Mouse (Mus musculus): ENCODE data around the gene Cfap126. TPM values are rescaled to one million over a fixed set of nuclear protein-coding genes. Genes with fewer than 3 reads are reported as not detected.
"Not testable (repeated sequence)": the region's sequence is repeated elsewhere in the genome, so short reads cannot be mapped to it uniquely, and the experiment has no call there.

Cfap126 gene
- total RNA-seq (2022): 1 to 10 TPM in 2 of 4 experiments, under 1 TPM in 2; 0.43 to 3.1 (median 1.3) TPM

DNA sequence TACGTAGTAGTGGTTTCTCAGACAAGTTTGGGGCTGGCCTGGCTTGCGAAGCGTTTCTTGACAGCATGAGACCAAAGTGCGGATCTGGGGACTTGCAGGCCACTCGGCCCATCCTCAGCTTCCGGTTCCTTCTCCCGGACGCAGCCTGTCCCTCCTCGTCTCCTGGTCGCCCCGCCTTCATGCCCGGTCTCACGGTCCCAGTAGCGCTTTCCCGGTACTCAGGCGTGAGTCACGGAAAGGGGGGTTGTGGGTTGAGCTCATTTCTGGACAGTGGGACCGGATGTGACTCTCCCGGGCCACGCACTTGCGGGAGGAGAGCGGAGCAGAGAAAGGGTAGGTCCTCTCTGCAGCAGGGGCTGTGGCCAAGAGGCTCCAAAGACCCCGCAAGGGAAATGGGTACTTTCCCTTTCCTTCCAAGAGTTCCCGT, at the start of gene Cfap126:
Gene Cfap126, plus strand, starts transcription at position 46 of the 427 bp plus-strand sequence.
- peak; percentile 46 to 53 for DNase-seq (ENCODE audit: low spot score in 2 of 2)

DNA sequence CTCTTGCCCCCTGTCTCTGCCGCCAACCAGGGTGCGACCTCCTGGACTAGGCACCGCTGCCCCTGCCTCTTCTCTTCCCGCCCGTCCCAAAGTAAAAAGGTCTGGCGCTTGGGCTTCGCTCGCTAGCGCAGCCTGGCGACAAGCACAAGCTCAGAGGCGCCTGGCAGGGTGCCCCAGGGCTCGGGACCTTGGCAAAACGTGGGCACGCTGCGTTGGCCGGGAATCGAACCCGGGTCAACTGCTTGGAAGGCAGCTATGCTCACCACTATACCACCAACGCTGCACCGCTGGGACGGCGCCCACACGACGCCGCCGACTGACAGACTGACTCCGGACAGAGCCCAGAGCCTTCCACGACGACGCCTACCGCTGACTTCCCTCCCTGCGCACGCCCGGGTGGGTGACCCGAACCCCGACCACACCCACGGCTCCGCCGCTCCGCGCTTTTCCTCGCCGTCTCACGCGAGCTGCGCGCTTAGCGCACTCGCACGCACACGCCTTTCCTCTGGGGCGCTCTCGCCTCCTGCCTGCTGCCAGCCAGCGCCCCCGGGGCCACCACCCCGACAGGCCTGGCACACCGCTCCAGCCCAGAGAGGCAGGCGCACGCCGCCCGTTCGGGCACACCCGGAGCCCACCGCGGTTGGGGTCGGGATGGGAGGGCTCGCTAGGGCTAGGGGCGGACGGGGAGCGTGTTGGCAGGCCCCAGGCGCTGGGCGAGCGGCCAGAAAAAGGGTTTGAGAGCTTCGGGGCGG, 49.1 kb upstream of the Cfap126 start, which contains the start of gene Fcgr3:
Gene Fcgr3, minus strand, starts transcription at position 445 of the 752 bp plus-strand sequence.
- peak; percentile 74 to 85 for DNase-seq (ENCODE audit: low spot score in 2 of 2)

GRCm38 (mm10) chr1:171065243-171065587, 48.5 kb upstream of the Cfap126 start:
- DNase-seq (ENCODE audit: low spot score in 2 of 2): peak in 1 of 2 experiments; percentile 48

DNA sequence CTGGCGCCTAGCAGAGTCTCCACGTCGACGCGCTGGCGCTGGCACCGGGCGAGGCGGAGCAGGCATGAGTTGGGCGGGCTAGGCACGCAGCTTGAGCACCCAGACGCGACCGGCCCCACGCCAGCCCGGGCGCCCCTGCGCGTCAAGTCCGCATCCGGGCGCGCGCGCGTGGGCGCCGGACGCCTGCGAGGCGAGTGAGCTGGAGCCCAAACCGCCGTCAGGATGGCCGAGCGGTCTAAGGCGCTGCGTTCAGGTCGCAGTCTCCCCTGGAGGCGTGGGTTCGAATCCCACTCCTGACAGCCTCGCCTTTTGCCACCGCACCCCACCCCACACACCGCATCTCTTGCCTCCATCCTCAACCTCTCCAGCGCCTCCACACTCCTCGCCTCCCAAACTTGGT, 48.0 kb upstream of the Cfap126 start:
- DNase-seq (ENCODE audit: low spot score in 2 of 2): peak in 1 of 2 experiments; percentile 46

GRCm38 (mm10) chr1:171066583-171066982, 47.1 kb upstream of the Cfap126 start:
- DNase-seq (ENCODE audit: low spot score in 2 of 2): not testable (repeated sequence)

- DNase-seq (ENCODE audit: low spot score in 2 of 2): not testable (repeated sequence)
These were observed 45.8 kb upstream of the Cfap126 start for GRCm38 (mm10) chr1:171067928-171068327.

DNA sequence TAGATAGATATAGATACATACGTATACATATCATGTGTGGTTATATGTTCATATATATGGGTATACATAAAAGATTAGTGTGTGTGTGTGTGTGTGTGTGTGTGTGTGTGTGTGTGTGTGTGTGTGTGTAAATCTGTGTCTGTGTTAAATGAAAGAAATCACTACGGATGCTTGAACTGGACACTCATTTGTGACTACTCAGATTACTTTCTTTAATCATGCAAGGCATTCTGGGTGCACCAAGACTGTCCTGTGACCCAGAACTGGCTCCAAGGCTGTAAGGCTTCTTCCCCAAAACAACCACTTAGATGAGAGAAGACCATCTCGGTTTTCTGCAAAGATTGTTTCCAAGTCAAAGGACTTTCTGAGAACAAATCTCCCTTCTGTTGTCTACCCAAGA, 44.2 kb upstream of the Cfap126 start:
- DNase-seq (ENCODE audit: low spot score in 2 of 2): not testable (repeated sequence)

GRCm38 (mm10) chr1:171070879-171071278, 42.8 kb upstream of the Cfap126 start:
- DNase-seq (ENCODE audit: low spot score in 2 of 2): not testable (repeated sequence)

GRCm38 (mm10) chr1:171071726-171072125, 42.0 kb upstream of the Cfap126 start:
- not testable (repeated sequence) for DNase-seq (ENCODE audit: low spot score in 2 of 2)

DNA sequence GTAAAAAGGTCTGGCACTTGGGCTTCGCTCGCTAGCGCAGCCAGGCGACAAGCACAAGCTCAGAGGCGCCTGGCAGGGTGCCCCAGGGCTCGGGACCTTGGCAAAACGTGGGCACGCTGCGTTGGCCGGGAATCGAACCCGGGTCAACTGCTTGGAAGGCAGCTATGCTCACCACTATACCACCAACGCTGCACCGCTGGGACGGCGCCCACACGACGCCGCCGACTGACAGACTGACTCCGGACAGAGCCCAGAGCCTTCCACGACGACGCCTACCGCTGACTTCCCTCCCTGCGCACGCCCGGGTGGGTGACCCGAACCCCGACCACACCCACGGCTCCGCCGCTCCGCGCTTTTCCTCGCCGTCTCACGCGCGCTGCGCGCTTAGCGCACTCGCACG, 41.5 kb upstream of the Cfap126 start:
- not testable (repeated sequence) for DNase-seq (ENCODE audit: low spot score in 2 of 2)

DNA sequence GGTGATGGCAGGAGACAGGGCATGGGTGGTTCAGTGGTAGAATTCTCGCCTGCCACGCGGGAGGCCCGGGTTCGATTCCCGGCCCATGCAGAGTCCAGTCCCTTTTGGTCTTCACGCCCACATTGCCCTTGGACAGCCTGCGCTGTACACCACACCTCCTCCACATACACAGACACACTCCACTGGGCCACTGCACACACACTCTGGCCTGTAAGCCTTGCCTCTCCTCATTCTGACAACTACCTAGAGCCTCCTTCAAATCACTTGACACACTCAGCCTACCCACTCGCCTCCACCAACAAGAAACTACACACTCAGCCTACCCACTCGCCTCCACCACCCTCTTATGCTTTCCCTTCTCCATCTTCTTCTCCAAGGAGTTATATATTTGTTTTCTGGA, 39.4 kb upstream of the Cfap126 start:
- peak in 1 of 2 experiments; percentile 24 for DNase-seq (ENCODE audit: low spot score in 2 of 2)

DNA sequence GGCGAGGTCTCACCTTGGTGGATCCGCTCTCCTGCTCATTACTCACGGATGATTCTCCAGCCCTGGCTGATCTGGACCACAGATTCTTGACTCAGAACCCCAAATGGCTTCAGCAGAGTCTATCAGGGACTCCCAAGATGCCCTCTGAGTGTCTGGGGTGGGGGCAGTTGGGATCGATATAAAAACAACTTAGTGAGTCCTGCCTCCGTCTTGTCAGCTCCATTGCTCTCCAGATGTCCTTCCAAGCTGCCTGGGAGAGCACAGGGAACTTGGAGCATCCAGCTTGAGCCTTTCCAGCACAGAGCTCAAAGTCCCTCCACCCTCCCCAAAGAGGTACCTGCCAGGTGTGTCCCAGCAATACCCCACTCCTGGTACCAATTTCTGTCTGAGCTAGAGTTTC, 37.5 kb upstream of the Cfap126 start:
- not testable (repeated sequence) for DNase-seq (ENCODE audit: low spot score in 2 of 2)

DNA sequence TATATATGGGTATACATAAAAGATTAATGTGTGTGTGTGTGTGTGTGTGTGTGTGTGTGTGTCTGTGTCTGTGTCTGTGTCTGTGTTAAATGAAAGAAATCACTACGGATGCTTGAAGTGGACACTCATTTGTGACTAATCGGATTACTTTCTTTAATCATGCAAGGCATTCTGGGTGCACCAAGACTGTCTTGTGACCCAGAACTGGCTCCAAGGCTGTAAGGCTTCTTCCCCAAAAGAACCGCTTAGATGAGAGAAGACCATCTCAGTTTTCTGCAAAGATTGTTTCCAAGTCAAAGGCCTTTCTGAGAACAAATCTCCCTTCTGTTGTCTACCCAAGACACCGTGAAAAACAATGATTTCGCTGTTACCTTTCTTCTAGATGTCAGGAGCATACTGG, 36.5 kb upstream of the Cfap126 start:
- not testable (repeated sequence) for DNase-seq (ENCODE audit: low spot score in 2 of 2)

DNA sequence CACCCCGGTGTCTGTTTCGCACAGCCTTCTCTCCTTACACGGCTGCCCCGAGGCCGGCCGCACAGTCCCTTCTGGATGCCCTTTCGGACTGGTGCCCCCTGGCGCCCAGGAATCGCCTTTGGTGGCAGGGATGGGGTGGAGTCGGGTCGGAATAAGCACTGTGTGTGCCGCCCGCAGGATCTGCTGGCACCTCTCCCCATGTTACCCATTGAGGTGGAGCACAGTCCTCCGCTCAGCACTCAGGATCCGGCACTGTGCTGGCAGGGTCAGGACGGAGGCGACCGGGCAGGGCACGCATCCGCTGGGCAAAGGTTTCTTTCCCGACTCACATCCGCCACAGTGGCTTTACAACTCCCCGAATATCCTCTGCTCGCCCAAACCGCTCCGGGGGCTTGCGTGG, 35.8 kb upstream of the Cfap126 start:
- not testable (repeated sequence) for DNase-seq (ENCODE audit: low spot score in 2 of 2)

GRCm38 (mm10) chr1:171078419-171078818, 35.3 kb upstream of the Cfap126 start:
- not testable (repeated sequence) for DNase-seq (ENCODE audit: low spot score in 2 of 2)

GRCm38 (mm10) chr1:171079345-171079744, 34.4 kb upstream of the Cfap126 start:
- DNase-seq (ENCODE audit: low spot score in 2 of 2): not testable (repeated sequence)

GRCm38 (mm10) chr1:171079825-171080224, 33.9 kb upstream of the Cfap126 start:
- not testable (repeated sequence) for DNase-seq (ENCODE audit: low spot score in 2 of 2)

- not testable (repeated sequence) for DNase-seq (ENCODE audit: low spot score in 2 of 2)
These were observed 32.0 kb upstream of the Cfap126 start for GRCm38 (mm10) chr1:171081512-171082231.

DNA sequence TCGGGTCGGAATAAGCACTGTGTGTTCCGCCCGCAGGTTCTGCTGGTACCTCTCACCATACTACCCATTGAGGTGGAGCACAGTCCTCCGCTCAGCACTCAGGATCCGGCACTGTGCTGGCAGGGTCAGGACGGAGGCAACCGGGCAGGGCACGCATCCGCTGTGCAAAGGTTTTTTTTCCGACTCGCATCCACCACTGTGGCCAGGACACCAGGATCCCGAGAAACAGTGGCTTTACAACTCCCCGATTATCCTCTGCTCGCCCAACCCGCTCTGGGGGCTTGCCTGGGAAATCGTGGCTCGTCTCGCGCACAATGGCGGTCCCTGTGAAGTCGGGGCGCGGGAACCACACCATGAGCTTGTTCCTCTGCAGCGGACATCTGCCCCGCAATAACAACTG, 28.0 kb upstream of the Cfap126 start:
- DNase-seq (ENCODE audit: low spot score in 2 of 2): no peak

- DNase-seq (ENCODE audit: low spot score in 2 of 2): not testable (repeated sequence)
These were observed 25.4 kb upstream of the Cfap126 start for GRCm38 (mm10) chr1:171088237-171088869.

GRCm38 (mm10) chr1:171089891-171090290, 23.8 kb upstream of the Cfap126 start:
- DNase-seq (ENCODE audit: low spot score in 2 of 2): no peak

DNA sequence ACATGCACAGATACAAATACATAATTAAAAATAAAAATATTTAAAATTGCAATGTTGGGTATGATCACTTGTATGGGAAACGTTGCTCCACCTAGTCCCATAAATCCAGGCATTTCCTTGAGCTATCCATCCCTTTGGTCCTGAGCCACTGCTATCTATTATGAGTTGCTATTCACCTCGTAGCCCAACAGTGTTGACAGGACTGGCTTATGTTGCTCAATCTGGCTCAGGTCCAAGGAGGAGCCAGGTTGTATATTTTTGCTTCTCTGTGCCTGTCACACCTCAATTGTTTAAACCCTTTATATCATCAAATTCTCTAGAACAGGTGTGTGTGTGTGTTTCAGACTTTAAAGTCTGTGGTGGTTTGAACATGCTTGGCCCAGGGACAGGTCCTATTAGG, 23.0 kb upstream of the Cfap126 start:
- DNase-seq (ENCODE audit: low spot score in 2 of 2): no peak

Data from layer of hippocampus, adult 8-10 months (tissue).